8 mouse cellular contexts compared by ENCODE assay signal in genomic region chr9:18291571-18292429, GRCm38 (mm10). TPM values are rescaled to one million over a fixed set of nuclear protein-coding genes. Genes with fewer than 3 reads are reported as not detected.
DNase-seq lines count a peak whose midpoint lies in the region; ATAC-seq lines count a peak whose summit lies in the region.

Chordc1 (plus strand) TSS chr9:18292125.

- H3K36me3 ChIP-seq in hindbrain, embryonic 16.5 days (ENCODE audit: control insufficient read depth, insufficient read depth, low read length): peaks cover 3% of the 10 kb centered on the region; the same call in 1 of the 2 replicates
- peaks cover 8% of the 10 kb centered on the region; the same call in 1 of the 2 replicates for H3K36me3 ChIP-seq in macrophage (ENCODE audit: inconsistent target)

- 3% methylated on average over 49 of the region's 49 CpGs for WGBS in hindbrain, embryonic 16.5 days
- WGBS in macrophage (ENCODE audit: missing documents): 4% methylated on average over 49 of the region's 49 CpGs

- H3K79me2 ChIP-seq in macrophage (ENCODE audit: inconsistent target): peaks cover 46% of the 10 kb centered on the region

- H3K9me3 ChIP-seq in hindbrain, embryonic 16.5 days (ENCODE audit: control insufficient read depth, low read length): no peaks in the 10 kb centered on the region

- H3K27me3 ChIP-seq in hindbrain, embryonic 16.5 days (replicated peaks; ENCODE audit: control insufficient read depth, insufficient read depth, low read length): no peaks in the 10 kb centered on the region

- H3K4me2 ChIP-seq in hindbrain, embryonic 16.5 days (ENCODE audit: low read length): peak within 1 kb of the TSS; percentile 96

- ATAC-seq in hindbrain, embryonic 16.5 days: peak; percentile 100

- peak within 1 kb of the TSS; percentile 97 for H3K9ac ChIP-seq in hindbrain, embryonic 16.5 days (ENCODE audit: low read depth, low read length)

- H3K4me1 ChIP-seq in hindbrain, embryonic 16.5 days (ENCODE audit: control insufficient read depth, insufficient read depth, low read depth, low read length): peaks cover 13% of the 10 kb centered on the region

- H3K27ac ChIP-seq in hindbrain, embryonic 16.5 days (ENCODE audit: low read depth, low read length): peak within 1 kb of the TSS; percentile 91
- H3K27ac ChIP-seq in macrophage: peak within 1 kb of the TSS; percentile 76

- H3K4me3 ChIP-seq in hindbrain, embryonic 16.5 days (ENCODE audit: low read length): peak within 1 kb of the TSS; percentile 100
- peak within 1 kb of the TSS; percentile 89 for H3K4me3 ChIP-seq in macrophage (ENCODE audit: inconsistent target)

- DNase-seq in WW6 (ENCODE audit: low read depth, low spot score): peak; percentile 89
- DNase-seq in cerebellum, postnatal 4 days (ENCODE audit: low spot score in 2 of 2): peak; percentile 90 to 96
- peak; percentile 96 for DNase-seq in gastrocnemius, adult 18-20 months (ENCODE audit: low spot score)
- peak; percentile 95 to 96 for DNase-seq in left cerebral cortex, adult 18-20 months (ENCODE audit: low spot score in 2 of 2)
- DNase-seq in right cerebral cortex, adult 18-20 months: peak; percentile 96
- peak; percentile 65 for DNase-seq in urinary bladder, postnatal 10 days (ENCODE audit: low spot score)

RNA-seq across cellular contexts. Expression of gene Chordc1, which starts in this region (rescaled TPM):
- 10 to 100 TPM; 48.8 to 56.6 TPM for total RNA-seq in gastrocnemius, adult 18-20 months (2021)
- polyA plus RNA-seq in hindbrain, embryonic 16.5 days (2015; fragmentation: Nextera tagmentation; extraction: Ambion mirVana): 115 and 116 TPM in 2 replicates
- total RNA-seq in left cerebral cortex, adult 18-20 months (2021): 100 to 1,000 TPM; 102 to 104 TPM
- total RNA-seq in macrophage (2018; cell fraction: chromatin; rRNA removed): 100 to 1,000 TPM in 24 of 26 experiments, 10 to 100 TPM in 2; 86.6 to 239 (median 162) TPM
- total RNA-seq in macrophage (2018; cell fraction: cytosol; rRNA removed): 10 to 100 TPM; 21.9 to 50.5 (median 35.0) TPM
- total RNA-seq in macrophage (2018; cell fraction: nucleus; rRNA removed): 100 to 1,000 TPM in 6 of 26 experiments, 10 to 100 TPM in 20; 46.3 to 139 (median 77.7) TPM
- polyA plus RNA-seq in macrophage (2018): 34.6 to 47.5 TPM (median 38.4 TPM) in 3 replicates

Comparison
In these comparisons a context has a peak if more than half of its experiments do, and no peak if none do; other contexts are left out.
1. Peak in every context shown above with its lines: DNase-seq, ATAC-seq, H3K4me3 ChIP-seq and H3K27ac ChIP-seq.